In genomic region chr14:61787746-61788145, GRCm38 (mm10) we compare ENCODE assay signal across 19 mouse cellular contexts.
DNase-seq lines count a peak whose midpoint lies in the region; ATAC-seq lines count a peak whose summit lies in the region.
"Had no signal": no experiment of that assay in that cellular context is flagged by ENCODE, and none has a peak within 500 bp of the region (broad histone marks: within the 10 kb centered on the region; RNA-seq: fewer than 3 reads in every experiment).

No protein-coding gene starts in this region.

- intact Hi-C loops in left cerebral cortex, postnatal 10 days (cut with DNase I): no loop called here

- peak; percentile 61 for DNase-seq in induced T-regulatory cell, adult 2 months (ENCODE audit: low read depth)
- DNase-seq in thymus, postnatal 0 days (ENCODE audit: low spot score): peak; percentile 68
- DNase-seq in left cerebral cortex, postnatal 10 days (ENCODE audit: extremely low spot score in 1 of 2, low spot score in 2 of 2): no peak
- no peak for DNase-seq in left cerebral cortex, adult 18-20 months (ENCODE audit: low spot score in 2 of 2)
- no peak for DNase-seq in kidney, adult 18-20 months
- DNase-seq in heart, adult 9 months (ENCODE audit: low spot score in 2 of 2): no peak
- DNase-seq: adrenal gland, postnatal 10 days; cerebellum, adult 2 months; cerebellum, postnatal 25 days; gastrocnemius, adult 2 months; heart, postnatal 10 days; kidney, adult 11 months; kidney, postnatal 4 days; layer of hippocampus, adult 9-11 months; right cerebral cortex, adult 18-20 months had no signal

- peak; percentile 96 for ATAC-seq in CD4-positive, CD25-positive, alpha-beta regulatory T cell, adult 4 months
- ATAC-seq: forebrain, embryonic 13.5 days; hindbrain, embryonic 16.5 days; Patski had no signal

Comparison
In these comparisons a context has a peak if more than half of its experiments do, and no peak if none do; other contexts are left out.
1. DNase-seq: peak in induced T-regulatory cell, adult 2 months (single experiment) and thymus, postnatal 0 days (single experiment); none in left cerebral cortex, postnatal 10 days (0 of 2), left cerebral cortex, adult 18-20 months (0 of 2), kidney, adult 18-20 months (single experiment) and heart, adult 9 months (0 of 2).